Mouse (Mus musculus): ENCODE data around the gene Il12rb2. TPM values are rescaled to one million over a fixed set of nuclear protein-coding genes. Genes with fewer than 3 reads are reported as not detected.

Il12rb2 gene
- polyA plus RNA-seq (2021): not detected

DNA sequence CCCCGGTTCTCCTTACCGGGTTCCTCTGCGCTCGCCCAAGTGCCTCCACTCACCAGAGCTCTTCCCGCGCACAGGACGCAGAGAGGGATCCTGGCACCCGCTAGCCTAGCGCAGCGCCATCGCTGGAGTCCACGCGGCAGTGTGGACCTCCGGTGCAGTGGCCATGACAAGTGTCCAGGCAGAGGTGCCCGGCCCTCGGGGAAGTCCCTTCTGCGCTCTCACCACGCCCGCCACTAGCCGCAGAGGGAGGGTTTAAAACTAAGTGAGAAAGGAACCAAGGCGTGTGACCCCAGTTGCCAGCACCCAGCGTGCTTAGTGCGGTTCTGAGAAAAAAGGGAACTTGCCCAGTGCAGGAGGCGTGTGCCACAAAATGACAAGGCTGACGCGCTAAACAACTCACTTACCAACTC lies at the start of gene Il12rb2:
Gene Il12rb2, minus strand, starts transcription at position 207 of the 410 bp plus-strand sequence.
- no peak for ATAC-seq
- CTCF ChIA-PET: no interaction called here
- no peak for TF ChIP-seq CTCF (IDR thresholded peaks at IDR 0.05)

DNA sequence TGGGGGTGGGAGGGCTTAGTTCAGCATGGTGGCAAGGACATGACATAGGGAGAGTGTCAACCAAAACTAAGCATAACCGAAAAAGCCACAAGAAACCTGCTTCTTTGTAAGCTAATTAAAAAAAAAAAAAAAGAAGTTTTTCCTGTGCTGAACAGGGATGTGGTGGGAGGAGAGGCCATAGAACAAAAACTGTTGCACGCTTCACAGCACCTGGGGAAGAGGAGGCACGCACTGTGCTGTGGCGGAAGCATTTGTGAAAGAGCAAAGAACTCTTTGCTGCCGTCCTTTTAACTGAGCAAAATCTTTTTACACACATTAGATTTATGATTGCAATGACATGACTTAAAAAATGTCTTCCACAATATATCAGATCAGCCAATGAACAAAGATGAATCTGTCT lies 45.8 kb upstream of the Il12rb2 start:
- ATAC-seq: no peak
- in situ Hi-C loops (cut with MboI; ENCODE audit: low pct_unique_long_range_greater_than_20kb): no loop called here
- TF ChIP-seq CTCF (IDR thresholded peaks at IDR 0.05): no peak
- POLR2A ChIA-PET: no interaction called here
- H3K27me3 ChIP-seq: no peaks in the 10 kb centered on the region
- CTCF ChIA-PET: no interaction called here
- DNase-seq (ENCODE audit: low read depth, low spot score): no peak

More for the DNA sequence above, at the start of gene Il12rb2:
- no peak for DNase-seq (ENCODE audit: low read depth, low spot score)
- peaks cover 26% of the 10 kb centered on the region for H3K27me3 ChIP-seq
- POLR2A ChIA-PET: no interaction called here
- in situ Hi-C loops (cut with MboI; ENCODE audit: low pct_unique_long_range_greater_than_20kb): no loop called here

DNA sequence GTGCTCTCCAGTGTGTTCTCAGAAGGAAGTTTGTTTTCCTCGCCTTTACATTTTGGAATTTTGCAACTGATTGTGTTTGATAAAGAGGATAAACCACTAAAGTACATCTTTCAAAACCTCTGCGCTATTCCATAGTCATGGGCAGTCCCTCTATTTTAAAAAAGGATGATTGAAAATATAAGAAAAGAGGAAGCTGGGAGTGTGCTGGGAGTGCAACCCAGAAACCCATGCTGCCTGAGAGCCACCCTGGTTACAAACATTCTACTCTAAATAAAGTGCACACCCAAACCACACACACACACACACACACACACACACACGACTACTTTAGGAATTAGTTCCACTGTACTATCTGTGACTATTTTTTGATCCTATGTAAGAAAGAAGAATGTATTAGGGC lies 40.6 kb upstream of the Il12rb2 start:
- ChIA-PET CTCF (no interaction called here), POLR2A (no interaction called here)
- DNase-seq (ENCODE audit: low read depth, low spot score) (no peak), ATAC-seq (no peak)
- TF ChIP-seq CTCF (IDR thresholded peaks at IDR 0.05): no peak
- H3K27me3 ChIP-seq: no peaks in the 10 kb centered on the region
- in situ Hi-C loops (cut with MboI; ENCODE audit: low pct_unique_long_range_greater_than_20kb): no loop called here

DNA sequence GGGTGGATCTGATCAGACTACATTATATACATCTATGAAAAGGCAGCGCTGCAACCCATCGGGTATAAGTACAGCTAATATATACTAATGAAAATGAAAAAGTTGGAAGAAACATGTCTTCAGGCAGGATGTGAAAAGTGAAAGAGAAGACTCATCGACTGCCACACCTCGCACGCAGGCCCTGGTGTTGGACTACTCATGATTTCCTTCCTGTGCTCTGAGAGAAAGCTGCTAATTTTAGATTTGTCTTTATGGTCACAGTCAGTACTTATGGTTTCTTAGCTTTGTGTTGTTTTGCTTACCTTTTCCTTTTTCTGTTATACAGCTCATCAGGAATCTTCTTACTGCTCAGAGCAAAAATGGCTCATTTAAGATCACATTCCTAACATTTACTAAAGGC lies 39.3 kb upstream of the Il12rb2 start:
- no peak for DNase-seq (ENCODE audit: low read depth, low spot score)
- CTCF ChIA-PET: interaction anchor here (1.0 to 1.5 kb wide), 2 partner anchors 10 to 11 kb away, joined by 3 to 7 read pairs; no protein-coding TSS in a partner anchor
- no peak for ATAC-seq
- H3K27me3 ChIP-seq: no peaks in the 10 kb centered on the region
- no peak for TF ChIP-seq CTCF (IDR thresholded peaks at IDR 0.05)
- POLR2A ChIA-PET: no interaction called here
- in situ Hi-C loops (cut with MboI; ENCODE audit: low pct_unique_long_range_greater_than_20kb): no loop called here

- no peak for TF ChIP-seq CTCF (IDR thresholded peaks at IDR 0.05)
- DNase-seq (ENCODE audit: low read depth, low spot score) (no peak), ATAC-seq (no peak)
- H3K27me3 ChIP-seq: no peaks in the 10 kb centered on the region
- in situ Hi-C loops (cut with MboI; ENCODE audit: low pct_unique_long_range_greater_than_20kb): no loop called here
- CTCF ChIA-PET: interaction anchor here (1.3 kb wide), 1 partner anchor 22 kb away, joined by 3 read pairs; no protein-coding TSS in a partner anchor
- POLR2A ChIA-PET: no interaction called here
These were observed 37.4 kb upstream of the Il12rb2 start for GRCm38 (mm10) chr6:67413378-67413777.

- in situ Hi-C loops (cut with MboI; ENCODE audit: low pct_unique_long_range_greater_than_20kb): no loop called here
These were observed 29.3 kb upstream of the Il12rb2 start for GRCm38 (mm10) chr6:67405281-67405682.

DNA sequence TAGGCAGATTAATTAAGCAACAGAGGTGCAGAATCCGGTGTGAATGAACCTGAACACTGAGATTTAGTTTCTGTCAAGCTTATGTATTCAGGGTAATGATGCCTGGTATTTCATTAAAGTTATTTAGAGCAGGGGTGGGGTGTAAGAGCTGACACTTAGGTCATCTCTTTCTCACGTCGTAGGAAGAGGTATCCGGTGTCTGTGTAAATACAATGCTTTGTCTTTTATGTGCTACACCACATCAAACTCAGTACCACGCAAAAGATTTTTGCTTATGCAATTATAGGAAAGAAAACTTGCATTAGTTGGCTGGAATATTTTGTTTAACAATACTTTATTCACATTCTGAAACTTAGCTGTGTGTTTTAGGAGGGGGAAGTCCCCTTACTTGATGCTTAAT lies 23.6 kb upstream of the Il12rb2 start:
- TF ChIP-seq CTCF (IDR thresholded peaks at IDR 0.05): no peak
- ChIA-PET CTCF (no interaction called here), POLR2A (no interaction called here)
- ATAC-seq: no peak
- H3K27me3 ChIP-seq: no peaks in the 10 kb centered on the region
- in situ Hi-C loops (cut with MboI; ENCODE audit: low pct_unique_long_range_greater_than_20kb): no loop called here
- no peak for DNase-seq (ENCODE audit: low read depth, low spot score)

More at GRCm38 (mm10) chr6:67405281-67405682, 29.3 kb upstream of the Il12rb2 start:
- ChIA-PET CTCF (interaction anchor here (1.7 to 2.3 kb wide), 2 partner anchors 9 to 25 kb away, joined by 4 to 7 read pairs; no protein-coding TSS in a partner anchor), POLR2A (no interaction called here)
- DNase-seq (ENCODE audit: low read depth, low spot score): no peak
- no peak for ATAC-seq
- H3K27me3 ChIP-seq: no peaks in the 10 kb centered on the region
- no peak for TF ChIP-seq CTCF (IDR thresholded peaks at IDR 0.05)

DNA sequence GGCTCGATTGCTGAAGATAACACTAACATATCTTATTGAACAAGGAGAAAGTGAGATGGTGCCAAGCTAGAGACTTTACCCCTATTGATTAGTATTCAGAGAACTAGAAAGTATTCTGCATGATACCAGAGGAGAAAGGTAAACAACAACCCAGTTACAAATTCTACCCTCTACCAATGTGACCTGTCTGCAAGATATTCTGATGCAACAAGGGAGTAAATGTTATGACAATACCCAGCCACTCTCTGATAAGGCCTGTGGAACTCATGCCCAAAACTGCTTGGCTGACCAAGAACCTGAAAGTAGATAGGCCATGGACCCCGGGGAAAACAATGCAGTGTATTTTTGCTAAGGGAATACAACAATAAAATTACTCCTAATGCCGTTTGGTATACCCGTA lies 10.2 kb downstream of the Il12rb2 start:
- peaks cover 17% of the 10 kb centered on the region for H3K27me3 ChIP-seq
- no peak for ATAC-seq
- no peak for DNase-seq (ENCODE audit: low read depth, low spot score)
- ChIA-PET CTCF (no interaction called here), POLR2A (no interaction called here)
- in situ Hi-C loops (cut with MboI; ENCODE audit: low pct_unique_long_range_greater_than_20kb): no loop called here
- no peak for TF ChIP-seq CTCF (IDR thresholded peaks at IDR 0.05)

- ATAC-seq (no peak), DNase-seq (ENCODE audit: low read depth, low spot score) (no peak)
- TF ChIP-seq CTCF (IDR thresholded peaks at IDR 0.05): no peak
- no peaks in the 10 kb centered on the region for H3K27me3 ChIP-seq
- ChIA-PET POLR2A (no interaction called here), CTCF (interaction anchor here (0.7 to 2.1 kb wide), 2 partner anchors 11 to 30 kb away, joined by 3 to 6 read pairs; no protein-coding TSS in a partner anchor)
- in situ Hi-C loops (cut with MboI; ENCODE audit: low pct_unique_long_range_greater_than_20kb): no loop called here
These were observed 27.9 kb downstream of the Il12rb2 start for GRCm38 (mm10) chr6:67348065-67348464.

- ATAC-seq (no peak), DNase-seq (ENCODE audit: low read depth, low spot score) (no peak)
- in situ Hi-C loops (cut with MboI; ENCODE audit: low pct_unique_long_range_greater_than_20kb): no loop called here
- ChIA-PET POLR2A (no interaction called here), CTCF (no interaction called here)
- no peaks in the 10 kb centered on the region for H3K27me3 ChIP-seq
- TF ChIP-seq CTCF (IDR thresholded peaks at IDR 0.05): no peak
These were observed 36.5 kb downstream of the Il12rb2 start for GRCm38 (mm10) chr6:67339494-67339893.

GRCm38 (mm10) chr6:67337943-67338342 lies 38.0 kb downstream of the Il12rb2 start:
- TF ChIP-seq CTCF (IDR thresholded peaks at IDR 0.05): no peak
- ATAC-seq: no peak
- CTCF ChIA-PET: no interaction called here
- POLR2A ChIA-PET: no interaction called here
- no peaks in the 10 kb centered on the region for H3K27me3 ChIP-seq
- in situ Hi-C loops (cut with MboI; ENCODE audit: low pct_unique_long_range_greater_than_20kb): no loop called here
- DNase-seq (ENCODE audit: low read depth, low spot score): no peak

DNA sequence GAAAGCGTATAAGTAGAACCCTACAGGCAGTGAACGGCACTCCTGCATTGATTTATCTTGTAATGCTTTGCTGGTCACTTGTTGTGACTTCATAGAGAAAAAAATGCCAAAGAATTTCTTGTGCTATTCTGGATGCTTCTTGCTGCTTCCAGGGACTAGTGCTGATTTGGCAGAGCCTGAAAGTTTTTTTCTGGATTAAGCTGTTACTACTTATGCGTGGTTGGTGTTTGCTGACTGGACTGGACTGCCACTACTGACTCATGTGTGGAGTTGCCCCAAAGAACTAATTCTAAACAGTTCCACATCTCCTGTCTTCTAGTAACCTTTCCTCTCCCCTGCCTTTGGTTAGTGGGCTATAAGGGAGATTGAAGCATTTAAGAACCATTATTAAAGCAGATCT lies 52.2 kb downstream of the Il12rb2 start:
- ATAC-seq (no peak), DNase-seq (ENCODE audit: low read depth, low spot score) (no peak)
- POLR2A ChIA-PET: no interaction called here
- no peaks in the 10 kb centered on the region for H3K27me3 ChIP-seq
- CTCF ChIA-PET: no interaction called here
- in situ Hi-C loops (cut with MboI; ENCODE audit: low pct_unique_long_range_greater_than_20kb): loop anchor here (25.0 kb wide), 1 partner anchor 136 kb away; no protein-coding TSS in a partner anchor
- no peak for TF ChIP-seq CTCF (IDR thresholded peaks at IDR 0.05)

All from Patski (cell line).